Mouse (Mus musculus) spleen, adult 2 months (tissue): ENCODE results near the gene Exoc3l. TPM values are rescaled to one million over a fixed set of nuclear protein-coding genes. Genes with fewer than 3 reads are reported as not detected.

Source experiments
- DNase-seq, 2 experiments: peaks; one replicate each; pipeline versions ENCODE4 v3.0.0 to v3.0.0-alpha.2; 2012 to 2021; ENCODE audit warnings: low spot score in 2 of 2, low read depth in 1 of 2
- H3K27ac ChIP-seq: fragments of 200-500 bp; 2 replicates; pipeline ENCODE4 v1.5.1; 2012; ENCODE audit warnings: low read length, inconsistent platforms; ENCODE audit not compliant: insufficient read depth
- H3K27me3 ChIP-seq: fragments of 200-500 bp; 2 replicates; pipeline ENCODE4 v1.6.1; 2012; ENCODE audit warnings: mild to moderate bottlenecking, moderate library complexity, low read length, inconsistent platforms; ENCODE audit not compliant: control insufficient read depth, insufficient read depth
- H3K36me3 ChIP-seq: fragments of 200-500 bp; 2 replicates; pipeline ENCODE4 v1.6.1; 2012; ENCODE audit warnings: mild to moderate bottlenecking, low read length, inconsistent platforms; ENCODE audit not compliant: control insufficient read depth, insufficient read depth
- H3K4me1 ChIP-seq: fragments of 200-500 bp; 2 replicates; pipeline ENCODE4 v1.6.1; 2011; ENCODE audit warnings: inconsistent platforms; ENCODE audit not compliant: control insufficient read depth, insufficient read depth, insufficient read length
- H3K4me3 ChIP-seq: fragments of 200-500 bp; 2 replicates; pipeline ENCODE4 v1.5.1; 2011; ENCODE audit warnings: mild to moderate bottlenecking, inconsistent platforms; ENCODE audit not compliant: insufficient read depth, insufficient read length; ENCODE audit errors: extremely low read depth
- CTCF ChIP-seq: fragments of 200-500 bp; IDR thresholded peaks from 2 replicates; pipeline ENCODE4 v1.5.1; 2011; ENCODE audit warnings: mild to moderate bottlenecking, inconsistent platforms; ENCODE audit not compliant: insufficient read depth, insufficient read length, insufficient replicate concordance; ENCODE audit errors: extremely low read depth
- POLR2A ChIP-seq: fragments of 200-500 bp; IDR thresholded peaks from 2 replicates; pipeline ENCODE4 v1.6.1; 2011; ENCODE audit warnings: low read depth, low read length, inconsistent platforms
- WGBS: fragments of 180-500 bp; shearing (Covaris S2); methylation state at CpG from one replicate; pipeline ENCODE4 v1.1.7; 2018; 5-methylcytosine and 5-hydroxymethylcytosine counted together
- polyA plus RNA-seq: library from polyadenylated mRNA; depleted of rRNA; stranded (reverse); fragments of >200 nt; gene quantifications from 2 replicates; pipeline ENCODE4 v1.2.3, GENCODE M21; 2012; rRNA removed

Exoc3l gene
- 21.4 and 23.4 TPM in 2 replicates for polyA plus RNA-seq

DNA sequence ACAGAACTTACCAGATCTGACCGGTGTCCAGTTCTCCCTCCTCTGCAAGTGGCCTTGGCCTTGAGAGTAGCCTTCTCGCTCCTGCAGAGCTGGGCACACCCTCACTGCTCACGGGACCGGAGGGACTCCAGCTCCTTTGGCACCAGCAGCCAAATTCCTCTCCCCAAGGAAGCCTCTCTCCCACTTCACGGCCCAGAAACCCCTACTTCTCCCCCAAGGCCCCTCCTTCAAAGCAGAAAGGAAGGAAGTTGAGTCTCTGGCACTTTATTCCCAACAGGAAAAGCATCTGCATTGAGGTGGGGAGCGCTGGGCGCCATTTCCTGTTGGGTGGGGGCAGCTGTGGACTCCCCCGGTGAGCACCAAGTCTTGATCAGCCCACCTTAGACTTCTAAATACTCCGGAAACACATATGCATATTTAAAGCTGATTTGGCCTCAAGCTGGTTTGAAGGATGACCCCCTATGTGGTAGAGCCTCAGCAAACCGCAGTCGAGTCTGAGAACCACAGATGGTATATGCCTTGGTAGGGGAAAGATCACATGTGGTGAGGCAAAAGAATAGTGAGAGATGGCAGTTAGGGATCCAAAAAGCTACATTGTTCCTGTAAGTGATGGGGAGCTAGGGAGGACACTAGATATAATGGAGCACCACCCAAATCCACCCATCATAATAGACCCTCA, at the start of gene Exoc3l:
Gene Exoc3l, minus strand, starts transcription at position 207 of the 679 bp plus-strand sequence.
- peak within 1 kb of the TSS; percentile 11; the same call in 1 of the 2 replicates for H3K27ac ChIP-seq
- 17% methylated on average over 11 of the region's 11 CpGs for WGBS
- peaks cover 11% of the 10 kb centered on the region for H3K36me3 ChIP-seq
- no peaks in the 10 kb centered on the region for H3K27me3 ChIP-seq
- peak within 1 kb of the TSS; percentile 2; the same call in 1 of the 2 replicates for H3K4me3 ChIP-seq
- no peak for DNase-seq
- TF ChIP-seq POLR2A (no peak), CTCF (no peak)
- peaks cover 10% of the 10 kb centered on the region; the same call in 1 of the 2 replicates for H3K4me1 ChIP-seq

DNA sequence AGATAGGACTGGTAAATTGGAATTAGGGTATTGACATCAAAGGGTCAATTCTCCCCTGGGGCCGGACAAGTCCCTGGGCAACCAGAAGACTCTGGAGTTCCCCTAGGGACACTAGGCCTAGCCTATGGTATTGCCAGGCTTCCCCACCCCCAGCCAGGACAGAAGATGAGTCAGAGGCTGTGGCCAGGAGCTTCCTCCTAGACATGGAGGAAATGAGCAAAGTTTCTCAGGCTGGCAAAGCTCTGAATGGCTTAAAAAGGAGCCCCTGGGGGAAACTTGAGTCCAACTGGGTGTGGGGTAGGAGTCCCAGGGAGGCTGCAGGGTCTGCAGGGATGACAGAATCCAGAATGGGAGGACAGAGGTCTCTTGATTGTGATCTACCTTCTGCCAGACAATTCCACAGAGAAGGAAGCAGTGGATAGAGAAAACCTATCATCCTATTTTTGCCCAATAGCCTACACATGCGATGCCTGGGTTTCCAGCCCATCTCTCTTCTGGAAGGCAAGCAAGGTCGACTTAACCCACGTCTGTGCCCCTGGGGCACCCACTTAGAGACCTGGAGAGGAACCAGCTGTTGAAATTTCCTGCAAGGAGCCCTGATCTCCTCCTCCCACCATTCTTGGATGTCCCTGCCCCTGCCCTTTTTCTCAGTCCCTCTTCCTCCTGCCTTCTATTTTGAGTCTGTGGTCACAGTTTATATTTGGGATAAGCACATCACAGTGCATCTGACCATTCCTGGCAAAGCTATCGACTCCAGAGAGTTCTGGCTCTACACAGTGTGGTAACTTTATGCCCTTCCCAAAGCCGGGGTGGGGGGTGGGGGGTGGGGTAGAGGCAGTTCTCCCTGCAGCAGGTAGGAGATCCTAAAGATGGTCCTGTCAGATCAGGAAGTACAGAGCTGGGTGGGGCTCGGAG, 49.4 kb upstream of the Exoc3l start:
- H3K27me3 ChIP-seq: peaks cover 5% of the 10 kb centered on the region
- 39% methylated on average over 7 of the region's 7 CpGs for WGBS
- TF ChIP-seq POLR2A: no peak
- no peak for TF ChIP-seq CTCF
- H3K4me3 ChIP-seq: no peak overlapping the region
- H3K4me1 ChIP-seq: peaks cover 11% of the 10 kb centered on the region
- no peak for DNase-seq
- H3K27ac ChIP-seq: peak overlapping the region; percentile 55
- H3K36me3 ChIP-seq: no peaks in the 10 kb centered on the region

- WGBS: 72% methylated on average over 8 of the region's 8 CpGs
- Histone ChIP-seq H3K27me3 (peaks cover 4% of the 10 kb centered on the region), H3K4me3 (no peak overlapping the region), H3K27ac (peak overlapping the region; percentile 23; the same call in 1 of the 2 replicates), H3K36me3 (no peaks in the 10 kb centered on the region), H3K4me1 (peaks cover 9% of the 10 kb centered on the region)
- TF ChIP-seq CTCF: no peak
- TF ChIP-seq POLR2A: no peak
- DNase-seq: no peak
These were observed 48.1 kb upstream of the Exoc3l start for GRCm38 (mm10) chr8:105343791-105344574.

- Histone ChIP-seq H3K4me1 (peaks cover 6% of the 10 kb centered on the region; the same call in 1 of the 2 replicates), H3K27ac (no peak overlapping the region), H3K4me3 (no peak overlapping the region), H3K36me3 (peaks cover 4% of the 10 kb centered on the region; the same call in 1 of the 2 replicates), H3K27me3 (no peaks in the 10 kb centered on the region)
- TF ChIP-seq POLR2A (no peak), CTCF (no peak)
- 89% methylated on average over 4 of the region's 4 CpGs for WGBS
- DNase-seq: no peak
These were observed 46.9 kb upstream of the Exoc3l start for GRCm38 (mm10) chr8:105342768-105343167.

- WGBS: 85% methylated on average over 8 of the region's 8 CpGs
- DNase-seq: no peak
- no peak for TF ChIP-seq POLR2A
- no peak for TF ChIP-seq CTCF
- Histone ChIP-seq H3K36me3 (peaks cover 15% of the 10 kb centered on the region), H3K4me1 (peaks cover 6% of the 10 kb centered on the region; the same call in 1 of the 2 replicates), H3K27ac (no peak overlapping the region), H3K4me3 (no peak overlapping the region), H3K27me3 (no peaks in the 10 kb centered on the region)
These were observed 45.5 kb upstream of the Exoc3l start for GRCm38 (mm10) chr8:105341399-105341798.
